Mouse (Mus musculus) liver, embryonic 14.5 days (tissue): ENCODE data around the gene Tceal6. TPM values are rescaled to one million over a fixed set of nuclear protein-coding genes. Genes with fewer than 3 reads are reported as not detected.
"Not testable (repeated sequence)": the region's sequence is repeated elsewhere in the genome, so short reads cannot be mapped to it uniquely, and the experiment has no call there.

Experiments used
- ATAC-seq: fragments of 200-750 bp; cut with Nextera tagmentation; 2 replicates; pipeline ENCODE4 v1.8.0; 2017; ENCODE audit warnings: moderate number of reproducible peaks, mild to moderate bottlenecking, moderate library complexity; ENCODE audit not compliant: insufficient read depth
- DNase-seq, 3 experiments: peaks; one replicate each; pipeline ENCODE4 v3.0.0-alpha.2; 2012 to 2013; ENCODE audit warnings: low read depth in 3 of 3, low spot score in 3 of 3
- H3K27ac ChIP-seq: fragments of 300-500 bp; sonication (generic); 2 replicates; pipeline ENCODE4 v1.5.1; 2014; ENCODE audit warnings: moderate library complexity, mild to moderate bottlenecking, control low read depth, inconsistent platforms
- H3K27me3 ChIP-seq: fragments of 300-500 bp; sonication (generic); 2 replicates; pipeline ENCODE4 v1.6.1; 2014; ENCODE audit warnings: mild to moderate bottlenecking, low read length, moderate library complexity; ENCODE audit not compliant: control insufficient read depth, insufficient read depth
- H3K36me3 ChIP-seq: fragments of 300-500 bp; sonication (generic); replicated peaks from 2 replicates; pipeline ENCODE4 v1.6.1; 2014; ENCODE audit warnings: low read depth; ENCODE audit not compliant: control insufficient read depth, insufficient read depth
- H3K4me1 ChIP-seq, 2 experiments: fragments of 200-500 bp in 1 of 2; fragments of 300-500 bp in 1 of 2; sonication (generic) in 1 of 2; replicated peaks; 2 replicates each; pipeline ENCODE4 v1.6.1; 2012 to 2014; ENCODE audit warnings: antibody characterized with exemption in 1 of 2, inconsistent platforms in 1 of 2, low read length in 1 of 2; ENCODE audit not compliant: control insufficient read depth in 2 of 2, insufficient read depth in 2 of 2
- H3K4me2 ChIP-seq: fragments of 300-500 bp; sonication (generic); 2 replicates; pipeline ENCODE4 v1.6.1; 2014; ENCODE audit warnings: low read depth, mild to moderate bottlenecking, control low read depth, moderate library complexity
- H3K4me3 ChIP-seq, 2 experiments: fragments of 200-500 bp in 1 of 2; fragments of 300-500 bp in 1 of 2; sonication (generic) in 1 of 2; 2 replicates each; pipeline ENCODE4 v1.5.1; 2012 to 2014; ENCODE audit warnings: low read depth in 2 of 2, low read length in 2 of 2, mild to moderate bottlenecking in 2 of 2, control low read depth in 1 of 2, inconsistent platforms in 1 of 2, moderate library complexity in 1 of 2; ENCODE audit not compliant: insufficient read depth in 1 of 2
- H3K9ac ChIP-seq: fragments of 300-500 bp; sonication (generic); replicated peaks from 2 replicates; pipeline ENCODE4 v1.6.1; 2014; ENCODE audit warnings: mild to moderate bottlenecking, control low read depth, moderate library complexity
- H3K9me3 ChIP-seq: fragments of 300-500 bp; sonication (generic); 2 replicates; pipeline ENCODE4 v1.6.1; 2016; ENCODE audit warnings: low read length, mixed read lengths; ENCODE audit not compliant: control insufficient read depth
- CTCF ChIP-seq: IDR thresholded peaks from 2 replicates; pipeline ENCODE4 v1.5.1; 2016; ENCODE audit warnings: antibody characterized with exemption, low read depth, control low read depth
- EP300 ChIP-seq: IDR thresholded peaks from 2 replicates; pipeline ENCODE4 v1.6.1; 2016; ENCODE audit warnings: antibody characterized with exemption, low read depth
- WGBS: fragments of 180-500 bp; shearing (Covaris S2); extraction: QIAGEN DNeasy Blood & Tissue Kit; methylation state at CpG from one replicate; pipeline ENCODE4 v1.1.7; 2014; ENCODE audit not compliant: insufficient replicate concordance; 5-methylcytosine and 5-hydroxymethylcytosine counted together
- polyA plus RNA-seq, 2 experiments: library from polyadenylated mRNA; depleted of rRNA in 1 of 2; stranded (reverse) in 1 of 2; unstranded in 1 of 2; fragments of >200 nt; fragmentation: Nextera tagmentation in 1 of 2; extraction: Ambion mirVana in 1 of 2; gene quantifications; 2 replicates each; pipeline versions ENCODE4 v1.2.1 to v1.2.3; 2012 to 2014

The Tceal6 gene
- polyA plus RNA-seq (2012; rRNA removed): not detected in 2 replicates
- not detected in 2 replicates for polyA plus RNA-seq (2014; fragmentation: Nextera tagmentation; extraction: Ambion mirVana)

GRCm38 (mm10) chrX:135210436-135211221 is at the start of gene Tceal6:
Gene Tceal6 (minus strand): TSS chrX:135210687.
- no peak for ATAC-seq
- TF ChIP-seq CTCF (no peak), EP300 (no peak)
- Histone ChIP-seq H3K27ac (no peak within 1 kb of the TSS), H3K4me2 (no peak within 1 kb of the TSS), H3K36me3 (no peaks in the 10 kb centered on the region), H3K9ac (no peak within 1 kb of the TSS), H3K27me3 (no peaks in the 10 kb centered on the region), H3K4me1 (no peaks in the 10 kb centered on the region), H3K4me3 (no peak within 1 kb of the TSS), H3K9me3 (no peaks in the 10 kb centered on the region)
- WGBS: 22% methylated on average over 12 of the region's 13 CpGs
- no peak for DNase-seq

GRCm38 (mm10) chrX:135209773-135210435 is 583 bp downstream of the Tceal6 start:
- not testable (repeated sequence) for H3K4me1 ChIP-seq, H3K27ac ChIP-seq, H3K4me3 ChIP-seq, H3K36me3 ChIP-seq, ATAC-seq, H3K27me3 ChIP-seq, DNase-seq, H3K9me3 ChIP-seq, H3K4me2 ChIP-seq, H3K9ac ChIP-seq
- 19% methylated on average over 20 of the region's 21 CpGs for WGBS

GRCm38 (mm10) chrX:135189924-135190323 is 20.6 kb downstream of the Tceal6 start:
- WGBS: no CpG with 5 or more reads among the region's 6 CpGs
- H3K36me3 ChIP-seq, DNase-seq, H3K27me3 ChIP-seq, H3K27ac ChIP-seq, H3K9me3 ChIP-seq, ATAC-seq, H3K4me2 ChIP-seq, H3K4me1 ChIP-seq, H3K4me3 ChIP-seq, H3K9ac ChIP-seq: not testable (repeated sequence)

- not testable (repeated sequence) for DNase-seq, H3K36me3 ChIP-seq, H3K4me2 ChIP-seq, H3K4me1 ChIP-seq, H3K27me3 ChIP-seq, H3K9me3 ChIP-seq, H3K9ac ChIP-seq, ATAC-seq, H3K4me3 ChIP-seq, H3K27ac ChIP-seq
- WGBS: no CpG with 5 or more reads among the region's 3 CpGs
These were observed 21.8 kb downstream of the Tceal6 start for GRCm38 (mm10) chrX:135188661-135189060.

- H3K27me3 ChIP-seq, H3K36me3 ChIP-seq, H3K9me3 ChIP-seq, ATAC-seq, H3K9ac ChIP-seq, H3K4me3 ChIP-seq, H3K27ac ChIP-seq, DNase-seq, H3K4me2 ChIP-seq, H3K4me1 ChIP-seq: not testable (repeated sequence)
- 93% methylated on average over 4 of the region's 14 CpGs for WGBS
These were observed 33.0 kb downstream of the Tceal6 start, which contains the start of gene Gm15023 for GRCm38 (mm10) chrX:135177532-135177931. Gene Gm15023 (minus strand): TSS chrX:135177632.

Other genes starting within 250 kb of the Tceal6 start
- 0.09 and 0.10 TPM in 2 replicates for gene Nxf2, start 245.9 kb downstream of the Tceal6 start, polyA plus RNA-seq (2012; rRNA removed)
- 0.14 and 0.33 TPM in 2 replicates for gene Nxf2, start 245.9 kb downstream of the Tceal6 start, polyA plus RNA-seq (2014; fragmentation: Nextera tagmentation; extraction: Ambion mirVana)
- 0.23 and 0.52 TPM in 2 replicates for gene Zmat1, start 201.5 kb downstream of the Tceal6 start, polyA plus RNA-seq (2012; rRNA removed)
- 1.1 and 1.5 TPM in 2 replicates for gene Zmat1, start 201.5 kb downstream of the Tceal6 start, polyA plus RNA-seq (2014; fragmentation: Nextera tagmentation; extraction: Ambion mirVana)
- not detected in 2 replicates for gene Gm15023, start 33.1 kb downstream of the Tceal6 start, polyA plus RNA-seq (2012; rRNA removed)
- gene Gm15023, start 33.1 kb downstream of the Tceal6 start, polyA plus RNA-seq (2014; fragmentation: Nextera tagmentation; extraction: Ambion mirVana): not detected in 2 replicates
- not detected in 2 replicates for gene Pramel3, start 91.6 kb upstream of the Tceal6 start, polyA plus RNA-seq (2012; rRNA removed)
- gene Pramel3, start 91.6 kb upstream of the Tceal6 start, polyA plus RNA-seq (2014; fragmentation: Nextera tagmentation; extraction: Ambion mirVana): not detected in 2 replicates
- not detected in 2 replicates for gene Gm5128, start 162.6 kb upstream of the Tceal6 start, polyA plus RNA-seq (2012; rRNA removed)
- gene Gm5128, start 162.6 kb upstream of the Tceal6 start, polyA plus RNA-seq (2014; fragmentation: Nextera tagmentation; extraction: Ambion mirVana): not detected in 2 replicates
- gene Gm7903, start 223.1 kb upstream of the Tceal6 start, polyA plus RNA-seq (2012; rRNA removed): not detected in 2 replicates
- not detected in 2 replicates for gene Gm7903, start 223.1 kb upstream of the Tceal6 start, polyA plus RNA-seq (2014; fragmentation: Nextera tagmentation; extraction: Ambion mirVana)